In the genomic region with DNA sequence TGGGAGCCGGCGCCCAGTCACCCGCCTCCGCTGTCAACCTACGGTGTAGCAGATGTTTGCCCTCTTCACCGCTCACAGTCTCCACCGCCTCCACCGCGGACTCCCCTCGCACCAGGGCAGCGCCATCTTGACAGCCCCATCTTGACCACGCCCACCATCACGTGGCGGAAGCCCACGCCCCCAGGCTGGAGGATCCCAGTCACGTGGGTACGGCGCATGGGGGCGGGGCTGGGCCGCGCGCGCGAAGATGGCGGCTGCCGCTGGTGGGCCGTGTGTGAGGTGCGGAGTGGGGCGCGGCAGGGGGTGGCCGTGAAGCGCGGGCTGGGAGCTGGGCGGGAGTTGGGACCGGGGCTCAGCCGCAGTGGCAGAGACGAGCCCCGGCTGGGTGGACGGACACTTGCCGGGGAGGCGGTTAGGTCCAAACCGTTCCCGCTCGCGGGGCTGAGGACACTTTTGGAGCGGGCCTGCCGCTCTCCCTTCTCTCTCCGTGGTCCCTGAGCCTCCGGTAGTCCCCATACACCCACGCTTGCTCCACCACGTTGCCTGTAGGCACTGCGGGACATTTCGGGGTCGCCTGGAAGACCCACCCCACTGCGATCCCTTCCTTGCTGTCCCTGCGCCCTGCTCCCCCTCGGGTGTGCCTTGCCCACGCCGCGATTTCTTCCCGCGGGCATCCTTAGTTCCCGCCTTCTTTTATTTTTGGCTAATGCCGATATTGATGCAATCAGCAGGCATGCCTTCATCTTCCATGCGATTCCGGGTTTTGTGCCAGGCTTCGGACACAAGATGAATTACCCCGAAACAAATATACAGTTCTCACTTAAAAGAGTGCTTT, we compare ENCODE assay signal across 8 mouse cellular contexts. TPM values are rescaled to one million over a fixed set of nuclear protein-coding genes. Genes with fewer than 3 reads are reported as not detected.
A peak's percentile ranks its signal among the peaks of the same experiment; 100 is the strongest.
DNase-seq lines count a peak whose midpoint lies in the region; ATAC-seq lines count a peak whose summit lies in the region.

A gene (minus strand): TSS at position 143 of the 835 bp plus-strand sequence.
A gene (plus strand): TSS at position 206 of the 835 bp plus-strand sequence.

- H3K9ac ChIP-seq in hindbrain, embryonic 16.5 days (ENCODE audit: low read depth, low read length), result peak within 1 kb of the TSS; percentile 92

- H3K27ac ChIP-seq in hindbrain, embryonic 16.5 days (ENCODE audit: low read depth, low read length), result peak within 1 kb of the TSS; percentile 73
- peak within 1 kb of the TSS; percentile 51 for H3K27ac ChIP-seq in macrophage

- peak; percentile 96 for DNase-seq in T-cell, adult 2 months (ENCODE audit: low spot score)
- peak; percentile 95 to 98 for DNase-seq in cerebellum, postnatal 36 days
- DNase-seq in gastrocnemius, adult 18-20 months (ENCODE audit: low spot score), result peak; percentile 96
- DNase-seq in left cerebral cortex, adult 18-20 months (ENCODE audit: low spot score in 2 of 2), result peak; percentile 96 to 98
- peak; percentile 95 for DNase-seq in right cerebral cortex, adult 18-20 months
- peak; percentile 92 for DNase-seq in urinary bladder, postnatal 10 days (ENCODE audit: low spot score)

- H3K79me2 ChIP-seq in macrophage (ENCODE audit: inconsistent target), result peaks cover 69% of the 10 kb centered on the region

- peak; percentile 94 for ATAC-seq in hindbrain, embryonic 16.5 days

- H3K9me3 ChIP-seq in hindbrain, embryonic 16.5 days (ENCODE audit: control insufficient read depth, low read length), result no peaks in the 10 kb centered on the region

- no peaks in the 10 kb centered on the region for H3K27me3 ChIP-seq in hindbrain, embryonic 16.5 days (replicated peaks; ENCODE audit: control insufficient read depth, insufficient read depth, low read length)

- no peaks in the 10 kb centered on the region for H3K36me3 ChIP-seq in hindbrain, embryonic 16.5 days (ENCODE audit: control insufficient read depth, insufficient read depth, low read length)
- no peaks in the 10 kb centered on the region for H3K36me3 ChIP-seq in macrophage (ENCODE audit: inconsistent target)

- WGBS in hindbrain, embryonic 16.5 days, result under 1% methylated on average over 65 of the region's 68 CpGs
- WGBS in macrophage (ENCODE audit: missing documents), result 0% methylated on average over 49 of the region's 68 CpGs

- H3K4me1 ChIP-seq in hindbrain, embryonic 16.5 days (ENCODE audit: control insufficient read depth, insufficient read depth, low read depth, low read length), result peaks cover 18% of the 10 kb centered on the region

- H3K4me3 ChIP-seq in hindbrain, embryonic 16.5 days (ENCODE audit: low read length), result peak within 1 kb of the TSS; percentile 90
- H3K4me3 ChIP-seq in macrophage (ENCODE audit: inconsistent target), result peak within 1 kb of the TSS; percentile 94

- peak within 1 kb of the TSS; percentile 98 for H3K4me2 ChIP-seq in hindbrain, embryonic 16.5 days (ENCODE audit: low read length)

RNA-seq across cellular contexts. Expression of the first gene that starts in this region (rescaled TPM):
- total RNA-seq in gastrocnemius, adult 18-20 months (2021), result 10 to 100 TPM; 20.9 to 22.4 TPM
- polyA plus RNA-seq in hindbrain, embryonic 16.5 days (2015; fragmentation: Nextera tagmentation; extraction: Ambion mirVana), result 44.9 and 45.8 TPM in 2 replicates
- total RNA-seq in left cerebral cortex, adult 18-20 months (2021), result 10 to 100 TPM; 19.7 to 22.0 TPM
- 1 to 10 TPM; 1.1 to 7.8 (median 4.4) TPM for total RNA-seq in macrophage (2018; cell fraction: chromatin; rRNA removed)
- 10 to 100 TPM in 25 of 26 experiments, 1 to 10 TPM in 1; 9.5 to 26.0 (median 15.4) TPM for total RNA-seq in macrophage (2018; cell fraction: cytosol; rRNA removed)
- 10 to 100 TPM in 24 of 26 experiments, 1 to 10 TPM in 2; 4.8 to 27.5 (median 16.7) TPM for total RNA-seq in macrophage (2018; cell fraction: nucleus; rRNA removed)
- 13.1 to 21.9 TPM (median 15.9 TPM) in 3 replicates for polyA plus RNA-seq in macrophage (2018)

RNA-seq across cellular contexts. Expression of the second gene that starts in this region (rescaled TPM):
- total RNA-seq in gastrocnemius, adult 18-20 months (2021), result 1 to 10 TPM; 6.8 to 7.8 TPM
- polyA plus RNA-seq in hindbrain, embryonic 16.5 days (2015; fragmentation: Nextera tagmentation; extraction: Ambion mirVana), result 15.8 and 23.4 TPM in 2 replicates
- total RNA-seq in left cerebral cortex, adult 18-20 months (2021), result 10 to 100 TPM; 21.3 to 24.1 TPM
- 100 to 1,000 TPM in 1 of 26 experiments, 10 to 100 TPM in 25; 21.9 to 112 (median 45.9) TPM for total RNA-seq in macrophage (2018; cell fraction: chromatin; rRNA removed)
- total RNA-seq in macrophage (2018; cell fraction: cytosol; rRNA removed), result 10 to 100 TPM in 25 of 26 experiments, 1 to 10 TPM in 1; 8.9 to 19.7 (median 14.0) TPM
- 10 to 100 TPM; 14.5 to 56.4 (median 21.3) TPM for total RNA-seq in macrophage (2018; cell fraction: nucleus; rRNA removed)
- 11.2 to 26.1 TPM (median 14.0 TPM) in 3 replicates for polyA plus RNA-seq in macrophage (2018)

Comparison
In these comparisons a context has a peak if more than half of its experiments do, and no peak if none do; other contexts are left out.
1. Peak in every context shown above with its lines: DNase-seq, ATAC-seq, H3K4me3 ChIP-seq and H3K27ac ChIP-seq.